Mouse (Mus musculus): ENCODE data around the gene Dus3l.

DNA sequence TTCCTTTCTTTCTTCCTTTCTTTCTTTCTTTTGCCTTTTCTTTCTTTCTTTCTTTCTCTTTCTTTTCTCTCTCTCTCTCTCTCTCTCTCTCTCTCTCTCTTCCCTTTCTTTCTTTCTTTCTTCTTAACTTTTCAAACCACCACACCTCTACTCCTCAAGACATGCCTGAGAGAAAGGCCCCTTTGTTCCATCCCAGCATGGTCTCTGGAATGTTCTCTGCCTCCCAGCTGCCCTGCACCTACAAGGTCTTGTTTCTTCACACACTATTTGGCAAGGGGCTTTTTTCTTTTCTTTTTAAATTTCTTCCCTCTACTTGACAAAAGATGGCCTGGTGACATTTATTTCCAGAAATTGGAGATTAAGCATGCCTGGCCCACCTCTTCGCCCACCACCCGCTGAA, 34.9 kb upstream of the Dus3l start:
- TF ChIP-seq CTCF (IDR thresholded peaks at IDR 0.05; ENCODE audit: extremely low read depth, insufficient read depth, insufficient read length, insufficient replicate concordance) (no peak), POLR2A (IDR thresholded peaks at IDR 0.05; ENCODE audit: low read depth, low read length) (no peak)
